Mouse (Mus musculus) lung, adult 2 months (tissue): ENCODE data around the gene Gkap1.

Source experiments
- CTCF ChIP-seq: fragments of 200-500 bp; IDR thresholded peaks from 2 replicates; pipeline ENCODE4 v1.5.1; 2011; ENCODE audit warnings: mild to moderate bottlenecking, low read length, control low read depth; ENCODE audit not compliant: insufficient read depth
- POLR2A ChIP-seq: fragments of 200-500 bp; IDR thresholded peaks from 2 replicates; pipeline ENCODE4 v1.6.1; 2011; ENCODE audit warnings: low read depth, mild to moderate bottlenecking, control low read depth, low read length, borderline replicate concordance; ENCODE audit errors: extremely low read depth

DNA sequence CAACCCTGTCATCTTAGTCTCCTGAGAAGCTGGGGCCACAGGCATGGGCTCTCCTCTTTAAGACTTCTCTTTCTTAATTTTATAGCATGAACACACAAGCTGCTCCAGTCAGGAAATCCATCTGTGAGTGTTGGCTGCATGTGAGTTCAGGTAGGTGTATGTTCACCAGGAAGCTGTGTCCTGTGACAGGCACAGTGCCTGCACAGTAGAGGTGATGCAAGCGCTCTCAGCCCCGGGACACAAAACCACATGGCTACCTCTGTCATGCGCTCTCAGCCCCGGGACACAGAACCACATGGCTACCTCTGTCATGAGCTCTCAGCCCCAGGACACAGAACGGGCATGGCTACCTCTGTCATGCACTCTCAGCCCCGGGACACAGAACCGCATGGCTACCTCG lies 12.0 kb downstream of the Gkap1 start:
- TF ChIP-seq POLR2A (no peak), CTCF (no peak)
